ENCODE assay signal across 32 mouse cellular contexts in genomic region chr11:102341101-102341500, GRCm38 (mm10). TPM values are rescaled to one million over a fixed set of nuclear protein-coding genes. Genes with fewer than 3 reads are reported as not detected.
"Had no signal": no experiment of that assay in that cellular context is flagged by ENCODE, and none has a peak within 500 bp of the region (broad histone marks: within the 10 kb centered on the region; RNA-seq: fewer than 3 reads in every experiment).

No protein-coding gene starts in this region.

- H3K4me3 ChIP-seq: limb, embryonic 10.5 days; limb, embryonic 12.5 days; limb, embryonic 13.5 days; limb, embryonic 15.5 days; liver, embryonic 12.5 days; liver, embryonic 13.5 days; liver, embryonic 15.5 days; lung, embryonic 15.5 days; megakaryocyte, embryonic 14.5 days; midbrain, embryonic 10.5 days; midbrain, embryonic 12.5 days; midbrain, embryonic 13.5 days; midbrain, embryonic 15.5 days; myocyte; neural tube, embryonic 12.5 days had no signal

- H3K9me3 ChIP-seq: limb, embryonic 10.5 days; limb, embryonic 12.5 days; limb, embryonic 13.5 days; limb, embryonic 15.5 days; liver, embryonic 13.5 days; liver, embryonic 15.5 days; lung, embryonic 15.5 days; midbrain, embryonic 10.5 days; midbrain, embryonic 12.5 days; midbrain, embryonic 13.5 days; midbrain, embryonic 15.5 days; neural tube, embryonic 12.5 days had no signal

- H3K9ac ChIP-seq: limb, embryonic 12.5 days; limb, embryonic 13.5 days; limb, embryonic 15.5 days; liver, embryonic 12.5 days; liver, embryonic 13.5 days; liver, embryonic 14.5 days; liver, embryonic 15.5 days; liver, postnatal 0 days; lung, embryonic 14.5 days; lung, embryonic 15.5 days; midbrain, embryonic 12.5 days; midbrain, embryonic 13.5 days; midbrain, embryonic 15.5 days; neural tube, embryonic 12.5 days had no signal

- H3K36me3 ChIP-seq: limb, embryonic 10.5 days; limb, embryonic 12.5 days; limb, embryonic 13.5 days; limb, embryonic 15.5 days; liver, embryonic 12.5 days; liver, embryonic 13.5 days; liver, embryonic 15.5 days; lung, embryonic 15.5 days; midbrain, embryonic 10.5 days; midbrain, embryonic 12.5 days; midbrain, embryonic 13.5 days; midbrain, embryonic 15.5 days; neural tube, embryonic 12.5 days had no signal

- H3K27ac ChIP-seq: limb, embryonic 10.5 days; limb, embryonic 12.5 days; limb, embryonic 13.5 days; limb, embryonic 15.5 days; liver, embryonic 12.5 days; liver, embryonic 13.5 days; liver, embryonic 14.5 days; liver, embryonic 15.5 days; lung, embryonic 15.5 days; macrophage; midbrain, embryonic 10.5 days; midbrain, embryonic 12.5 days; midbrain, embryonic 13.5 days; midbrain, embryonic 15.5 days; neural tube, embryonic 12.5 days had no signal

- DNase-seq: left cerebral cortex, postnatal 4 days; liver; liver, embryonic 13.5 days; liver, postnatal 0 days; lung, adult 18-20 months; lung, adult 2 months; lung, embryonic 14.5 days; lung, postnatal 10 days; lung, postnatal 14 days; lung, postnatal 36 days; lung, postnatal 4 days; midbrain, embryonic 14.5 days had no signal

- H3K4me1 ChIP-seq: limb, embryonic 10.5 days; limb, embryonic 12.5 days; liver, embryonic 15.5 days; midbrain, embryonic 12.5 days; midbrain, embryonic 13.5 days; midbrain, embryonic 15.5 days; neural tube, embryonic 12.5 days had no signal

- ATAC-seq: liver, embryonic 12.5 days; liver, postnatal 0 days; lung, postnatal 0 days; midbrain, embryonic 13.5 days; midbrain, embryonic 15.5 days; midbrain, embryonic 16.5 days had no signal

- H3K4me2 ChIP-seq: limb, embryonic 12.5 days; limb, embryonic 13.5 days; limb, embryonic 15.5 days; liver, embryonic 11.5 days; liver, embryonic 12.5 days; liver, embryonic 13.5 days; liver, embryonic 15.5 days; lung, embryonic 14.5 days; lung, embryonic 15.5 days; midbrain, embryonic 11.5 days; midbrain, embryonic 12.5 days; midbrain, embryonic 13.5 days; midbrain, embryonic 15.5 days; neural tube, embryonic 12.5 days had no signal

- H3K27me3 ChIP-seq: limb, embryonic 12.5 days; limb, embryonic 13.5 days; limb, embryonic 15.5 days; lung, embryonic 15.5 days; midbrain, embryonic 12.5 days; midbrain, embryonic 13.5 days; midbrain, embryonic 15.5 days; neural tube, embryonic 12.5 days had no signal

RNA-seq across cellular contexts. Expression of gene Slc4a1, which starts 24.9 kb away (rescaled TPM):
- polyA plus RNA-seq: macrophage, myocyte had no signal
